Mouse (Mus musculus): ENCODE measurements around the gene Ssr2. TPM values are rescaled to one million over a fixed set of nuclear protein-coding genes. Genes with fewer than 3 reads are reported as not detected.
A peak's percentile ranks its signal among the peaks of the same experiment; 100 is the strongest.
"Not testable (repeated sequence)": the region's sequence is repeated elsewhere in the genome, so short reads cannot be mapped to it uniquely, and the experiment has no call there.

The Ssr2 gene
- polyA plus RNA-seq, 1 experiment from 2014 or later: 301 TPM

DNA sequence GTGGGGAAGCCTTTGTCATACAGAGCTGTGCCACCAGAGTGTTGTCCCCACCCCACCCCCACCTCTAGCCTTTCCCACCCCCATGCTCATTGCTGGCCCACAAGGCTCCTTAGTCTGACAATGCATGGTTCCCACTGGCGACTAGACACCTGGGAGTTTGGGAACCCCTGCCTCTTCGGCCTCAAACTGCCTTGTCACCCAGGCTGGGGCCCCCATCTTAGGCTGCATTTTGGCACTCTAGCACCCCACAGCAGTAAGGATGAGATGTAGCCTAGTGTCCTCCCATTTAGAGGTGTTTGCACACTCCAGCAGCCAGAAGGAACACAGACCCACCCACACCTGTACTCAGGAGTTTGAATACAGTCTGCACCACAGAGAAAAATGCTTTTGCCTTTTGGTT lies 1.9 kb upstream of the Ssr2 start:
- H3K27me3 ChIP-seq (ENCODE audit: control insufficient read depth, insufficient read depth, low read length): no peaks in the 10 kb centered on the region
- no peak overlapping the region for H3K4me2 ChIP-seq (replicated peaks; ENCODE audit: low read depth, low read length)
- no peak overlapping the region for H3K4me3 ChIP-seq (ENCODE audit: low read depth, low read length)
- no peaks in the 10 kb centered on the region for H3K9me3 ChIP-seq (ENCODE audit: control insufficient read depth, low read depth, low read length)
- H3K4me1 ChIP-seq (ENCODE audit: control insufficient read depth, insufficient read depth, low read length): peaks cover 1% of the 10 kb centered on the region; the same call in 1 of the 2 replicates
- ATAC-seq (ENCODE audit: insufficient number of reproducible peaks, insufficient read depth, low FRiP score, low read depth): no peak
- no peak overlapping the region for H3K9ac ChIP-seq (replicated peaks; ENCODE audit: low read depth, low read length)
- no peak overlapping the region for H3K27ac ChIP-seq (ENCODE audit: low read length)
- H3K36me3 ChIP-seq (ENCODE audit: control insufficient read depth, insufficient read depth, low read length): peaks cover 10% of the 10 kb centered on the region
- 86% methylated on average over 2 of the region's 2 CpGs for WGBS

DNA sequence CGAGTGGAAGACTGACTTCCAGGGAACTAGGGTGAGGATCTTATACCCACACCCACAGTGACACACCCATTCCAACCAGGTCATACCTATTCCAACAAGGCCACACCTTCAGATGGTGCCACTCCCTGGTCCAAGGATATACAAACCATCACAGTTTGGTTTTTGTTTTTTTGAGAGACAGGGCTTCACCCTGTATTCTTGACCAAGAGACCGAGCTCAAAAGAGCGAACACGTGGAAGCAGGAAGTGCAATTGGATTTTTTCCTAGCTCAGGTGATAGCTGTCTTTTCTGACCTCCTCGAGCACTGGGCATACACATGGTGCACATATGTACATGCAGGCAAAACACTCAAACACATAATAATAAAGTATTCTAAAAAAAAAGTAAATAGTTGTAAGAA lies 2.2 kb downstream of the Ssr2 start:
- 84% methylated on average over 5 of the region's 5 CpGs for WGBS

DNA sequence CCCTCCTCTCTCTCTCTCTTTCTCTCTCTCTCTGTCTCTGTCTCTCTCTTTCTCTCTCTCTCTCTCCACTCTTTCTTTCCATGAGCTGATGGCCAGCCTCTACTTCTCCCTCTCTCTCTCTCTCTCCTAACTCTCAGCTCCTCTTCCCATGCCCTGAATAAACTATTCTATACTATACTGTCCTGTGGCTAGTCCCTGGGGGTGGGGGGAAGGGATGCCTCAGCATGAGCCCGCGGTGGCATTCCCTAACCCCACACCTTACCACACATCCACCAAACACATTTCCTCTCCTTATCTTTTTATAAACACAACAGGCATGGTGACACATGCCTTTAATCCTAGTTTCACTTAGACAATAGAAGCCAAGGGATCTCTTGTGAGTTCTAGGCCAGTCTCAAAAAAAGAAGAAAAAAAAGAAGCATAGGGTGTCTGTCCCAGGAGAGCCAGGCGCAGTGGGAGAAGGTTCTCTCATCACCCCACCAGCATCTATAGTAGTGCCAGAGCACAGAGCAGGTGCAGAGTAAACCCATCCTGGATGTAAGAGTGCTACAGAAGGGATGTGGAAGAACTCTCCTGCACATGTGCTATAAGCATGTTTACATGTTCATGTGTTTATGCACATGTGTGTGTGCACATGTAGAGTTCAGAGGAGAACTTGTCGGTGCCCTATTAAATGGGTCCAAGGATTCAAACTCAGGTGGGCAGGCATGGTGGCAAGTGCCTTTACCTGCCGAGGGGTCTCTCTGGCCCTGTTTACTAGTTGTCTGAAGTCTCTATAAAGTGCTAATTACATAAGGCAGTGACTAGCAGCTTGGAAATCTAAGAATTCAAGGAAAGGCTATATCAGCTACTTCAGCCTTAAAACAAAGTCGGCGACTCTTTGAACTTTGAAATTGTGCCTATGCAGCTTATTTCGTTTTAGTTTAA lies 3.1 kb downstream of the Ssr2 start:
- Histone ChIP-seq H3K4me2 (replicated peaks; ENCODE audit: low read depth, low read length) (peak overlapping the region; percentile 88), H3K4me1 (ENCODE audit: control insufficient read depth, insufficient read depth, low read length) (peaks cover 10% of the 10 kb centered on the region), H3K27ac (ENCODE audit: low read length) (no peak overlapping the region), H3K36me3 (ENCODE audit: control insufficient read depth, insufficient read depth, low read length) (peaks cover 23% of the 10 kb centered on the region), H3K27me3 (ENCODE audit: control insufficient read depth, insufficient read depth, low read length) (no peaks in the 10 kb centered on the region), H3K9ac (replicated peaks; ENCODE audit: low read depth, low read length) (no peak overlapping the region), H3K4me3 (ENCODE audit: low read depth, low read length) (peak overlapping the region; percentile 90), H3K9me3 (ENCODE audit: control insufficient read depth, low read depth, low read length) (no peaks in the 10 kb centered on the region)
- ATAC-seq (ENCODE audit: insufficient number of reproducible peaks, insufficient read depth, low FRiP score, low read depth): 0 out of 2 replicates have a peak, but pooled peaks have one; percentile 12
- WGBS: 44% methylated on average over 8 of the region's 8 CpGs

More for the DNA sequence above, 2.2 kb downstream of the Ssr2 start:
- not testable (repeated sequence) for H3K27me3 ChIP-seq (ENCODE audit: control insufficient read depth, insufficient read depth, low read length); H3K9ac ChIP-seq (replicated peaks; ENCODE audit: low read depth, low read length); H3K4me3 ChIP-seq (ENCODE audit: low read depth, low read length); H3K27ac ChIP-seq (ENCODE audit: low read length); H3K4me2 ChIP-seq (replicated peaks; ENCODE audit: low read depth, low read length); ATAC-seq (ENCODE audit: insufficient number of reproducible peaks, insufficient read depth, low FRiP score, low read depth); H3K9me3 ChIP-seq (ENCODE audit: control insufficient read depth, low read depth, low read length)
- H3K36me3 ChIP-seq (ENCODE audit: control insufficient read depth, insufficient read depth, low read length): peaks cover 14% of the 10 kb centered on the region; the same call in 1 of the 2 replicates
- peaks cover 10% of the 10 kb centered on the region for H3K4me1 ChIP-seq (ENCODE audit: control insufficient read depth, insufficient read depth, low read length)

DNA sequence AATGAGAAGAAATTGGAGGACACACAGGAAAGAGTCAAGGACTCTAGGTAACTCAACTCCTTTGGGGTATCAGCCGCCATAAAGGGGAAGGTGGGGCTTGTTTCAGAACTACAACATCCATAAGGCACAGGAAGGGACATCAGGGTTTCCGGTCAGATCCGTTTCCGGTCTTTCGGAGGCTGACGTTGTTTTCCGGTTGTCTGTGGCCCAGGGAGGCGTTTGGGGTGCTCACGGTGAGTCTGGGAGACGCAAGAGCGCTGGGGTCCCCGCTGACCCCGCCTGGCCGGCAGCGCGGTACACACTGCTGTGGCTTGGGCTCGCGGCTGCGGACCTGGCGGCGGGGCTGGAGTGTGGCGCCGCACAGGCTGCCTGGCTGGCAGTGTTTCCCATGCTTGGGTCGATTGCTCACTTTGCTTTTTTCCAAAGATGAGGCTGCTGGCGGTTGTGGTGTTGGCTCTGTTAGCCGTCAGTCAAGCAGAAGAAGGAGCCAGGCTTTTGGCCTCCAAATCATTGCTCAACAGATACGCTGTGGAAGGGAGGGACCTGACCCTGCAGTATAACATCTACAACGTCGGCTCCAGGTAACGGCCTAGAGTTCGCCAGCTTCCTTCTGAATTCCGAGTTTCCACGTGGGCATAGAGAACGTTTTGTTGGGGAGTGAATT lies 3.9 kb downstream of the Ssr2 start:
- Histone ChIP-seq H3K4me3 (ENCODE audit: low read depth, low read length) (peak overlapping the region; percentile 90), H3K4me2 (replicated peaks; ENCODE audit: low read depth, low read length) (peak overlapping the region; percentile 88), H3K4me1 (ENCODE audit: control insufficient read depth, insufficient read depth, low read length) (peaks cover 10% of the 10 kb centered on the region), H3K27me3 (ENCODE audit: control insufficient read depth, insufficient read depth, low read length) (no peaks in the 10 kb centered on the region), H3K27ac (ENCODE audit: low read length) (peak overlapping the region; percentile 48; the same call in 1 of the 2 replicates), H3K9ac (replicated peaks; ENCODE audit: low read depth, low read length) (peak overlapping the region; percentile 67), H3K36me3 (ENCODE audit: control insufficient read depth, insufficient read depth, low read length) (peaks cover 26% of the 10 kb centered on the region), H3K9me3 (ENCODE audit: control insufficient read depth, low read depth, low read length) (no peaks in the 10 kb centered on the region)
- under 1% methylated on average over 34 of the region's 34 CpGs for WGBS
- peak; percentile 75; the same call in 1 of the 2 replicates for ATAC-seq (ENCODE audit: insufficient number of reproducible peaks, insufficient read depth, low FRiP score, low read depth)

DNA sequence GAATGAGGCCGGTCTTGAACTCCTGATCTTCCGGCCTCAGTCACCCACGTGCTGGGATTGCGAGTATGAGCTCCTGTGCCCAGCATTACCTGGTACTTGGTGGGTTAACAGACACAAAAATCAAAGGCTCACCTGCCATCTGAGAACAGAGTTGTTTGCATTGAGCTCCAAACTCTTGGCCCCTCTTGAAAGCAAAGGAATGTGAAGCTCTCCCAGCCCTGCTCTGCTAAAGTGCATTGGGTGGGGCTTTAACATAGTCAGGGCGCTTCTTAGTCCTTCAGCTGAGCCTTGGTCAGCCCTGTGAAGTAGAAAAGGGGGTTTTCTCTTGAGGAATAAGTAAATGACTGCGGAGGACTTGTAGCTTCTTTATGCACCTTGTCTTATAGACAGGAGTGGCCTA lies 10.1 kb downstream of the Ssr2 start:
- WGBS: 87% methylated on average over 6 of the region's 6 CpGs
- no peak for ATAC-seq (ENCODE audit: insufficient number of reproducible peaks, insufficient read depth, low FRiP score, low read depth)
- Histone ChIP-seq H3K27me3 (ENCODE audit: control insufficient read depth, insufficient read depth, low read length) (no peaks in the 10 kb centered on the region), H3K4me2 (replicated peaks; ENCODE audit: low read depth, low read length) (no peak overlapping the region), H3K9ac (replicated peaks; ENCODE audit: low read depth, low read length) (no peak overlapping the region), H3K9me3 (ENCODE audit: control insufficient read depth, low read depth, low read length) (no peaks in the 10 kb centered on the region), H3K4me1 (ENCODE audit: control insufficient read depth, insufficient read depth, low read length) (no peaks in the 10 kb centered on the region), H3K27ac (ENCODE audit: low read length) (no peak overlapping the region), H3K4me3 (ENCODE audit: low read depth, low read length) (no peak overlapping the region), H3K36me3 (ENCODE audit: control insufficient read depth, insufficient read depth, low read length) (peaks cover 59% of the 10 kb centered on the region)

DNA sequence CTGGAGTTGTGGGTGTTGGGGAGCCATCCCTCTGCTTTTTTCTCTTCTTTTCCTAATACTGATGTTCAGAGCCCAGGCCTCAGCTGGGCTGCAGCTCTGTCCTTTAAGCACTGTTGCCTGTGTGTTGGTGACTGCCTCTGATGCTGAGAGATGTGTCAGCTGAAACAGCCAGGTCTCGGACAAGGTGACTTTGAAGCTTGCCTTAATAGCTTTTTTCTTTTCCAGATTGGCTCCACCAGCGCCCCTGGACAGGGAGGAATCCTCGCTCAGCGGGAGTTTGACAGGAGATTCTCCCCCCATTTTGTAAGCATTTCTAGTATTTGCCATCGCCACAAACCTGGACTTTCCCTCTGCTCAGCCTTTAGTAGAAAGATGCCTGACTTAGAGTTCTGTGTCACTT lies 11.0 kb downstream of the Ssr2 start:
- WGBS: 95% methylated on average over 5 of the region's 5 CpGs
- Histone ChIP-seq H3K4me3 (ENCODE audit: low read depth, low read length) (no peak overlapping the region), H3K27me3 (ENCODE audit: control insufficient read depth, insufficient read depth, low read length) (no peaks in the 10 kb centered on the region), H3K9ac (replicated peaks; ENCODE audit: low read depth, low read length) (no peak overlapping the region), H3K4me2 (replicated peaks; ENCODE audit: low read depth, low read length) (no peak overlapping the region), H3K36me3 (ENCODE audit: control insufficient read depth, insufficient read depth, low read length) (peaks cover 55% of the 10 kb centered on the region), H3K27ac (ENCODE audit: low read length) (no peak overlapping the region), H3K9me3 (ENCODE audit: control insufficient read depth, low read depth, low read length) (no peaks in the 10 kb centered on the region), H3K4me1 (ENCODE audit: control insufficient read depth, insufficient read depth, low read length) (no peaks in the 10 kb centered on the region)
- ATAC-seq (ENCODE audit: insufficient number of reproducible peaks, insufficient read depth, low FRiP score, low read depth): no peak

DNA sequence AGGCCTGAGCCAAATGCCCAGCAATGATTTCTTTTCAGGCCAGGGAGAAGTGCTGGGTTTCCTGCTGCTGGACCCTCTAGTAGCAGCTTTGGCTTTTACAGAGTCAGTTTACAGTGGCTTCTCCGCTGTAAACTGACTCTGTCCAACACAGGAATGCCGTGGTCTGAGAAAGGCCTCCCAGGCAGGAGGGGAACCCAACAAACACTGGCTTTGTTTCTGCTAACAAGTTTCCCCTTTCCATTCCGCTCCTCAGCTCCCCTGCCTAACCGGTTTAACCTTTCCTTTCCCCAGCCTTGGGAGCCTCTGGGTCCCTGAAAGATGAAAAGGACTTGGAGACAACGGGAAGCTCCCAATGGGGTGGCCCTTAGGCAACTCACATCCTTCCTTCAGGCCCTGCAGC lies 14.6 kb downstream of the Ssr2 start:
- Histone ChIP-seq H3K27me3 (ENCODE audit: control insufficient read depth, insufficient read depth, low read length) (no peaks in the 10 kb centered on the region), H3K36me3 (ENCODE audit: control insufficient read depth, insufficient read depth, low read length) (peaks cover 33% of the 10 kb centered on the region), H3K4me3 (ENCODE audit: low read depth, low read length) (no peak overlapping the region), H3K4me1 (ENCODE audit: control insufficient read depth, insufficient read depth, low read length) (no peaks in the 10 kb centered on the region; the same call in 1 of the 2 replicates), H3K9me3 (ENCODE audit: control insufficient read depth, low read depth, low read length) (no peaks in the 10 kb centered on the region), H3K9ac (replicated peaks; ENCODE audit: low read depth, low read length) (no peak overlapping the region), H3K27ac (ENCODE audit: low read length) (peak overlapping the region; percentile 22; the same call in 1 of the 2 replicates), H3K4me2 (replicated peaks; ENCODE audit: low read depth, low read length) (no peak overlapping the region)
- ATAC-seq (ENCODE audit: insufficient number of reproducible peaks, insufficient read depth, low FRiP score, low read depth): no peak
- WGBS: 22% methylated on average over 5 of the region's 5 CpGs

DNA sequence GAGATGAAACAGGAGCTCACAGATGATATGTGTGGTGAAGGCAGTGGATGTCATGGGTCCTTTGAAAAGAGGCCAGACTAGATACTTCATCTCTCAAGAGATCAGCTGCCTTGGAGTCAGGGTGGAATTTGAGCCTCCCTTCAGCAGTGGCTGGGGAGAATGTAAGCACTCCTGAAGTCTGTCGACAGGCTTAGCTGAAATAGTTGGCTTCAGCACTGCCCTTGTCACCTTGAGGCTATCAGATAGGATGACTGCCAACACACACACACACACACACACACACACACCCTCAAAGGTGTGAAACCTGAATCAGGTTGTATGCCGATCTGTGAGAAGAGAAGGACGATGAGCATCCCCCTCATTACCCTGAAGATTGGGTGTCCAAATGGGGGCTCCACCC lies 15.4 kb downstream of the Ssr2 start:
- no peak overlapping the region for H3K4me3 ChIP-seq (ENCODE audit: low read depth, low read length)
- no peaks in the 10 kb centered on the region for H3K27me3 ChIP-seq (ENCODE audit: control insufficient read depth, insufficient read depth, low read length)
- H3K9me3 ChIP-seq (ENCODE audit: control insufficient read depth, low read depth, low read length): no peaks in the 10 kb centered on the region
- no peak overlapping the region for H3K9ac ChIP-seq (replicated peaks; ENCODE audit: low read depth, low read length)
- no peak overlapping the region for H3K4me2 ChIP-seq (replicated peaks; ENCODE audit: low read depth, low read length)
- H3K36me3 ChIP-seq (ENCODE audit: control insufficient read depth, insufficient read depth, low read length): peaks cover 29% of the 10 kb centered on the region
- no peak for ATAC-seq (ENCODE audit: insufficient number of reproducible peaks, insufficient read depth, low FRiP score, low read depth)
- 40% methylated on average over 3 of the region's 3 CpGs for WGBS
- no peaks in the 10 kb centered on the region; the same call in 1 of the 2 replicates for H3K4me1 ChIP-seq (ENCODE audit: control insufficient read depth, insufficient read depth, low read length)
- no peak overlapping the region for H3K27ac ChIP-seq (ENCODE audit: low read length)

All from stomach, embryonic 14.5 days (tissue).